Mouse (Mus musculus) liver, embryonic 14.5 days (tissue): Measurements from ENCODE around the gene Wipf1. TPM values are rescaled to one million over a fixed set of nuclear protein-coding genes. Genes with fewer than 3 reads are reported as not detected.

Experiments
- ATAC-seq: fragments of 200-750 bp; cut with Nextera tagmentation; 2 replicates; pipeline ENCODE4 v1.8.0; 2017; ENCODE audit warnings: moderate number of reproducible peaks, mild to moderate bottlenecking, moderate library complexity; ENCODE audit not compliant: insufficient read depth
- DNase-seq, 3 experiments: peaks; one replicate each; pipeline ENCODE4 v3.0.0-alpha.2; 2012 to 2013; ENCODE audit warnings: low read depth in 3 of 3, low spot score in 3 of 3
- H3K27ac ChIP-seq: fragments of 300-500 bp; sonication (generic); 2 replicates; pipeline ENCODE4 v1.5.1; 2014; ENCODE audit warnings: moderate library complexity, mild to moderate bottlenecking, control low read depth, inconsistent platforms
- H3K27me3 ChIP-seq: fragments of 300-500 bp; sonication (generic); 2 replicates; pipeline ENCODE4 v1.6.1; 2014; ENCODE audit warnings: mild to moderate bottlenecking, low read length, moderate library complexity; ENCODE audit not compliant: control insufficient read depth, insufficient read depth
- H3K36me3 ChIP-seq: fragments of 300-500 bp; sonication (generic); replicated peaks from 2 replicates; pipeline ENCODE4 v1.6.1; 2014; ENCODE audit warnings: low read depth; ENCODE audit not compliant: control insufficient read depth, insufficient read depth
- H3K4me1 ChIP-seq, 2 experiments: fragments of 200-500 bp in 1 of 2; fragments of 300-500 bp in 1 of 2; sonication (generic) in 1 of 2; replicated peaks; 2 replicates each; pipeline ENCODE4 v1.6.1; 2012 to 2014; ENCODE audit warnings: antibody characterized with exemption in 1 of 2, inconsistent platforms in 1 of 2, low read length in 1 of 2; ENCODE audit not compliant: control insufficient read depth in 2 of 2, insufficient read depth in 2 of 2
- H3K4me2 ChIP-seq: fragments of 300-500 bp; sonication (generic); 2 replicates; pipeline ENCODE4 v1.6.1; 2014; ENCODE audit warnings: low read depth, mild to moderate bottlenecking, control low read depth, moderate library complexity
- H3K4me3 ChIP-seq, 2 experiments: fragments of 200-500 bp in 1 of 2; fragments of 300-500 bp in 1 of 2; sonication (generic) in 1 of 2; 2 replicates each; pipeline ENCODE4 v1.5.1; 2012 to 2014; ENCODE audit warnings: low read depth in 2 of 2, low read length in 2 of 2, mild to moderate bottlenecking in 2 of 2, control low read depth in 1 of 2, inconsistent platforms in 1 of 2, moderate library complexity in 1 of 2; ENCODE audit not compliant: insufficient read depth in 1 of 2
- H3K9ac ChIP-seq: fragments of 300-500 bp; sonication (generic); replicated peaks from 2 replicates; pipeline ENCODE4 v1.6.1; 2014; ENCODE audit warnings: mild to moderate bottlenecking, control low read depth, moderate library complexity
- H3K9me3 ChIP-seq: fragments of 300-500 bp; sonication (generic); 2 replicates; pipeline ENCODE4 v1.6.1; 2016; ENCODE audit warnings: low read length, mixed read lengths; ENCODE audit not compliant: control insufficient read depth
- CTCF ChIP-seq: IDR thresholded peaks from 2 replicates; pipeline ENCODE4 v1.5.1; 2016; ENCODE audit warnings: antibody characterized with exemption, low read depth, control low read depth
- EP300 ChIP-seq: IDR thresholded peaks from 2 replicates; pipeline ENCODE4 v1.6.1; 2016; ENCODE audit warnings: antibody characterized with exemption, low read depth
- WGBS: fragments of 180-500 bp; shearing (Covaris S2); extraction: QIAGEN DNeasy Blood & Tissue Kit; methylation state at CpG from one replicate; pipeline ENCODE4 v1.1.7; 2014; ENCODE audit not compliant: insufficient replicate concordance; 5-methylcytosine and 5-hydroxymethylcytosine counted together
- polyA plus RNA-seq, 2 experiments: library from polyadenylated mRNA; depleted of rRNA in 1 of 2; stranded (reverse) in 1 of 2; unstranded in 1 of 2; fragments of >200 nt; fragmentation: Nextera tagmentation in 1 of 2; extraction: Ambion mirVana in 1 of 2; gene quantifications; 2 replicates each; pipeline versions ENCODE4 v1.2.1 to v1.2.3; 2012 to 2014

Gene Wipf1
- polyA plus RNA-seq, 2 experiments, result 3.4 to 4.1 TPM

DNA sequence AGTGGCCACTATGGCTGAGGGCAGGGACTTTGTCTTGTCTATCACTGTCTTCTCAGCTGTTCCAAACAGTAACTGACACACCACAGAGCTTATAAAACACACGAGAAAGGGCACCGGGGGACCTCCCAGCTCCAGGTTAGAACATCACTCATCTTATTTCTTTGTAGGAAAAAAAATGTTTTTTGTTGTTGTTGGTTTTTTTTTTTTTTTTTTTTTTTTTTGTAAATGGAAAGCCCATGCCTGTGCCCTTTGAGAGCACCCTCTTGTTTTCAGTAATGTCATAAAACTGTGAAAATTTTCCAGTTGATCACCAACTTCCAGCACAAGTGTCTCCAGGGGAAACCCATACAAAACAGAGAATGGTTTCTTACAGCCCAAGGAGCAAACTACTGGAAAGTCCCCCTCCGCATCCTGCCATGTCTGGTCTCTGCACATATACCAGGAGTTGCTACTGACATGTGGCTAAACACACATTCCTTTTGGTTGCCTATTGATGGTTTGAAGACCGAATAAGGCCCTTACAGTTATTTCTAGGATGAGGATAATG is 69.9 kb downstream of the Wipf1 start:
- Histone ChIP-seq H3K27me3 (no peaks in the 10 kb centered on the region), H3K27ac (no peak overlapping the region), H3K36me3 (no peaks in the 10 kb centered on the region), H3K9me3 (no peaks in the 10 kb centered on the region), H3K4me3 (no peak overlapping the region), H3K4me1 (peaks cover 2 to 24% of the 10 kb centered on the region in 2 experiments; a peak in 3 of 4 replicates), H3K4me2 (no peak overlapping the region), H3K9ac (no peak overlapping the region)
- TF ChIP-seq CTCF (no peak), EP300 (no peak)
- 52% methylated on average over 4 of the region's 4 CpGs for WGBS
- DNase-seq (no peak), ATAC-seq (no peak)

DNA sequence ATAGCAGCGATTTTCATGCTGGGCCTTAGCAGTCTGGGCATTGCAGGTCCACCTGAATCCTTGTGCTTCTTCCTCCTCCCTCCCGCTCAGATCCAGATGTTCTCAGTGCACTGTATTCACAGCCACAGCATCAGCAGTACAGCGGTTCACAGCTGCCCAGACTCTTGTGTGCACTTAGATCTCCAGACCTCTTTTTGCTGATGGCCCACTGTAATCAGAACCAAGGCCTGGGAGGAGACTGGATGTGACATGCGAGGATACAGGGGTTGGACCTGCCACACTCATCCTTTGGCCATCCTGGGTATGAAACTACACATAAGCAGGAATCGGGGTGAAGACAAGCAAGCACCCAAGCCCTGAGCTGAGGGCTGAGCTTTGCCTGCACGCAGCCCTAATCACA is 72.6 kb downstream of the Wipf1 start:
- ATAC-seq (no peak), DNase-seq (no peak)
- 81% methylated on average over 6 of the region's 6 CpGs for WGBS
- H3K36me3 ChIP-seq, result no peaks in the 10 kb centered on the region
- TF ChIP-seq EP300 (no peak), CTCF (no peak)
- H3K4me3 ChIP-seq, result no peak overlapping the region
- H3K4me1 ChIP-seq, result peaks cover 11 to 34% of the 10 kb centered on the region in 2 experiments
- no peaks in the 10 kb centered on the region for H3K27me3 ChIP-seq
- H3K4me2 ChIP-seq, result no peak overlapping the region
- no peak overlapping the region for H3K27ac ChIP-seq
- H3K9ac ChIP-seq, result no peak overlapping the region
- H3K9me3 ChIP-seq, result no peaks in the 10 kb centered on the region

DNA sequence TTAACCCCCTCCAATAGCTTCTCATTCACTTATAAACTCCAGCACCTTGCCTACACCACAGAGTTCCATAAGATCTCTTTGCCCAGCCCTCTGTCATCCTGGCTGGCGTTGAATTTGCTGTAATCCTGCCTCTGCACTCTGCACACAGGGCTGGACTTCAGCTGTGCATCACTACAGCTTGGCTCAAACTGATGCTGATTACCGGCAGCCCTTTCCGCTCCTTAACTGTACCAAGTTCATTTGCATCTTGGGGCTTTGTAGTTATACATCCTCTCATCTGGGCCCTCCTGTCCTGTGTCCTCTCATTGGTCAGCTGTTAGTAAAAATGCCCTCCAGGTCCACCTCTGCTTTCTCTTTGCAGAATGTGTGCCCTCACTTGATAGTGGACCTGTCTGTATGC is 73.4 kb downstream of the Wipf1 start:
- Histone ChIP-seq H3K4me2 (no peak overlapping the region), H3K9ac (no peak overlapping the region), H3K36me3 (no peaks in the 10 kb centered on the region), H3K9me3 (no peaks in the 10 kb centered on the region), H3K4me1 (peaks cover 11 to 30% of the 10 kb centered on the region in 2 experiments), H3K27ac (no peak overlapping the region), H3K27me3 (no peaks in the 10 kb centered on the region), H3K4me3 (no peak overlapping the region)
- WGBS, result 78% methylated on average over 3 of the region's 3 CpGs
- no peak for ATAC-seq
- TF ChIP-seq EP300, result no peak
- DNase-seq, result no peak

DNA sequence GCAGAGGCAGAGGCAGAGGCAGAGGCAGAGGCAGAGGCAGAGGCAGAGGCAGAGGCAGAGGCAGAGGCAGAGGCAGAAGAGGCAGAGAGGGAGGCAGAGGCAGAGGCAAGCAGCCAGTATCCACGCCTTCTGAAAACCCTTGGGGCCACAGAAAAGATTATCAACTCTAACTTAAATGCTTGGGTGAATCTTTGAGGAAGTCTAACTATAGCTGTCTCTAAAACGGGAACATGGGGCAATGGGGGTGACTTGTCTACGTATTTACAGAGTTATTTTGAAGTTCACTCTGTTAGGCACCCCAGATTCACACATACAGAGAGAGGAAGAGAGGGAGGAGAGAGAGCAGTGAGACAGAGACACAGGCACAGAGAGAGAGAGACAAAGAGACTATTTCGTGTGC is 74.0 kb downstream of the Wipf1 start:
- DNase-seq, result no peak
- Histone ChIP-seq H3K4me2 (no peak overlapping the region), H3K27ac (no peak overlapping the region), H3K4me1 (peaks cover 11 to 30% of the 10 kb centered on the region in 2 experiments), H3K9me3 (no peaks in the 10 kb centered on the region), H3K36me3 (no peaks in the 10 kb centered on the region), H3K27me3 (no peaks in the 10 kb centered on the region), H3K4me3 (no peak overlapping the region), H3K9ac (no peak overlapping the region)
- no peak for ATAC-seq
- WGBS, result 26% methylated on average over 4 of the region's 4 CpGs
- TF ChIP-seq CTCF, result no peak
- TF ChIP-seq EP300, result no peak

DNA sequence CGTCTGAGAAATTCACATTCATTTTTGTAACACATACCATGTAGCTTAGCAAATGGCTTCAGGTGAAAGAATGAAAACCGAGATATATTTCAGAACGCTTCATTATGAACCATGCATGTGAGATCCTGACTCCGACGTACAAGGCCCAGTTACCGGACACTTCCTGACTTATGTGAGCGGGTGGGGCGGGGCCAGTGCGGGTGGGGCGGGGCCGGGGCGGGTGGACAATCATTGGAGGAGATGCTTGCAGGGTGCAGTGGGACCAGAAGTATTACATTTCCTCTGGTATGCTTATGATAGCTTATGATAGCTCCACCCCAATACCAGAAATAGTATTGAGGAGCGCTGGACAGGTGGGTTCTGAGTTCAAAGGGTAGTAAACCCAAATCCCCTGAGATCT is 74.9 kb downstream of the Wipf1 start:
- ATAC-seq (peak; percentile 79), DNase-seq (no peak)
- WGBS, result 53% methylated on average over 13 of the region's 13 CpGs
- H3K27me3 ChIP-seq, result no peaks in the 10 kb centered on the region
- TF ChIP-seq CTCF, result no peak
- no peak for TF ChIP-seq EP300
- peaks cover 11 to 32% of the 10 kb centered on the region in 2 experiments for H3K4me1 ChIP-seq
- no peak overlapping the region; the same call in 1 of the 2 replicates for H3K27ac ChIP-seq
- peak overlapping the region in 1 of 2 experiments; percentile 20; a peak in 2 of 4 replicates for H3K4me3 ChIP-seq
- H3K9me3 ChIP-seq, result no peaks in the 10 kb centered on the region
- H3K36me3 ChIP-seq, result no peaks in the 10 kb centered on the region
- H3K9ac ChIP-seq, result peak overlapping the region; percentile 15; the same call in 1 of the 2 replicates
- peak overlapping the region; percentile 51 for H3K4me2 ChIP-seq
